23 mouse cellular contexts compared by ENCODE assay signal in genomic region chr6:145495731-145496130, GRCm38 (mm10).
DNase-seq lines count a peak whose midpoint lies in the region; ATAC-seq lines count a peak whose summit lies in the region.
"Had no signal": no experiment of that assay in that cellular context is flagged by ENCODE, and none has a peak within 500 bp of the region (broad histone marks: within the 10 kb centered on the region; RNA-seq: fewer than 3 reads in every experiment).

No protein-coding gene starts in this region.

- H3K27me3 ChIP-seq in midbrain, embryonic 13.5 days = no peaks in the 10 kb centered on the region
- H3K27me3 ChIP-seq: CH12.LX, Patski had no signal

- no peaks in the 10 kb centered on the region for H3K36me3 ChIP-seq in midbrain, embryonic 13.5 days
- H3K36me3 ChIP-seq: G1E had no signal

- intact Hi-C loops in gastrocnemius, postnatal 36 days (cut with DNase I) = no loop called here

- H3K27ac ChIP-seq in midbrain, embryonic 13.5 days = no peak overlapping the region

- no peaks in the 10 kb centered on the region for H3K4me1 ChIP-seq in midbrain, embryonic 13.5 days (replicated peaks)

- 92% methylated on average over 7 of the region's 7 CpGs for WGBS in midbrain, embryonic 13.5 days

- no peak overlapping the region for H3K4me3 ChIP-seq in midbrain, embryonic 13.5 days (replicated peaks)

- ATAC-seq in midbrain, embryonic 13.5 days = no peak
- ATAC-seq: activated CD4-positive, CD25-positive, alpha-beta regulatory T cell, adult 4 months; CD4-positive, CD25-positive, alpha-beta regulatory T cell, adult 4 months; Patski had no signal

- no peaks in the 10 kb centered on the region for H3K9me3 ChIP-seq in midbrain, embryonic 13.5 days

- no peak overlapping the region for H3K9ac ChIP-seq in midbrain, embryonic 13.5 days (replicated peaks)

- H3K4me2 ChIP-seq in midbrain, embryonic 13.5 days (replicated peaks) = no peak overlapping the region

- DNase-seq in adrenal gland, adult 2 months = peak; percentile 20
- no peak for DNase-seq in adrenal gland, adult 8-10 months
- DNase-seq in 3T3-L1 (ENCODE audit: low read depth, low spot score) (peak; percentile 55), NIH3T3 (ENCODE audit: low read depth) (peak; percentile 63)
- DNase-seq in gastrocnemius, postnatal 36 days = no peak
- DNase-seq: adrenal gland, postnatal 10 days; adrenal gland, postnatal 14 days; adrenal gland, postnatal 25 days; adrenal gland, postnatal 36 days; B cell, adult 2 months; cerebellum, adult 11 months; cerebellum, adult 11-12 months; cerebellum, adult 18-20 months; cerebellum, adult 2 months; cerebellum, adult 8-10 months; cerebellum, adult 9-10 months; cerebellum, adult 9-11 months had no signal

Comparison
In these comparisons a context has a peak if more than half of its experiments do, and no peak if none do; other contexts are left out.
1. DNase-seq: peak in adrenal gland, adult 2 months (single experiment), 3T3-L1 (single experiment) and NIH3T3 (single experiment); none in adrenal gland, adult 8-10 months (single experiment) and gastrocnemius, postnatal 36 days (0 of 2).